Mouse (Mus musculus) kidney, adult 11 months (tissue): ENCODE data around the gene Sim2.

ENCODE experiments used
- DNase-seq: peaks from one replicate; pipeline ENCODE4 v3.0.0; 2022

Sim2 gene

DNA sequence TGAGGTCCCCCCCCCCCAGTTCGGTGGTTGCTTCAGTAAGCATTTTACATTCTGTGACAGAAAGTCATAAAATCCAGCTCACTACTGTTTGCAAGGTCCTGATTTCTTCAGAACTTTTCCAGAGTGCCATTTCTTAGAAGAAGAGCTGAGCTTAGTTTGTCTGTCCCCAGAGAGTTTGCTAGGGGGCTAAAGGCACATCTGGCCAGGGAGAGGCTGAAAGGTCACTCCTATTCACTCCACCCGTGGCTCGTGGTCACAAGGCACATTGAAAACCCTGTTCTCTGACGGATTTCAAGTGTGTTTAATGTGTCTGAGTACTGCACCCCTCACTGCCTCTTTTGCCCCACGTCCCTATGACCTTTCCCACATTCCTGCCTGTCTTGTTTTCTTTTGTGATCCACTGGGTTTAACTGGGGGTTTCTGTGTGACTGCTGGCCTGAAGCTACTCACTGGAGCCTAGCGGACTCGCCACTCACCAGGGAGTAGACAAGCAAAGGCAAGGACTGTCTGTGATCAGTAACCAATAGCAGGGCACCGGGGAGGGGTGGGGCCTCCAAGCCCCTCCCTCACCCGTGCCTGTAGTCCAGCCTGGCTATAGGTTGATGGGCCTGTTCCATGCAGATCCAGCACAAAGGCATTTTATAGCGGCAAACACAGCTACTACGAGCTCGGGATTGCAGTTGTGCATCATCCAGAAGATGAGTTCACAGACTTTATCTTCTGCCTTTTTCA, 13.2 kb downstream of the Sim2 start:
- DNase-seq, result peak; percentile 77

DNA sequence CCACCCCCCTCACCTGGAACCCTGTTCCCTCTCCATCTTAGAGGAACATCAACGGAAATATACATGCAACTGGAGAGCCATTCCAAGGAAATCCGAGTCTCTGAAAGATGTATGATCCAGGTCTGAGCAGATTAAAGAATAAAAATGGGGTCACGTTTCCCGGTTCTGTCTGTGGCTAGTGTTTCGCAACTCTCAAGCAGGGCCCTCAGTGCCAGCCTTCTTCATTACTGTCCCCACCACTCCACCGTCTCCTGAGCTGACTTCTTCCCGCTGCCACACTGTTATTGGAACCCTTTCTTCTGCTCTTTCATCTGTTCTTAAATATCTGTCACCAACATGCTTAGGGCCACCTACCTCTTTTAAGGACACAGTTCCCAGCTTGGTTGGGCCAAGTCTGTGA, 28.4 kb downstream of the Sim2 start:
- no peak for DNase-seq

DNA sequence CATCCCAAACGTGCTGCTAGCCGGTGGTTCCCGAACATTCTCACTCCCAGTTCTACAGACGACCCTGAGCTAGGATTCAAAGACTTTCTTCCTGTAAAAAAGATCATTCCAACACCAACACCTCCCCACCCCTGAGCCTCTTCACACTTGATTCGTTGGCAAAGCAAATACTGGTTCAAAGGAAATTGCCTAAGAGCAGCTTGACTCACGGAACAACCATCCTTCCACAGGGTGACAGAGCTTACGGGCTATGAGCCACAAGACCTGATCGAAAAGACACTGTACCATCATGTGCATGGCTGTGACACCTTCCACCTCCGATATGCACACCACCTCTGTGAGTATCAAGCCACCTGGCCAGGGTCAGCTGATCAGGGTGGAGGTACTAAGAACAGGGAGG, 30.0 kb downstream of the Sim2 start:
- DNase-seq, result no peak

DNA sequence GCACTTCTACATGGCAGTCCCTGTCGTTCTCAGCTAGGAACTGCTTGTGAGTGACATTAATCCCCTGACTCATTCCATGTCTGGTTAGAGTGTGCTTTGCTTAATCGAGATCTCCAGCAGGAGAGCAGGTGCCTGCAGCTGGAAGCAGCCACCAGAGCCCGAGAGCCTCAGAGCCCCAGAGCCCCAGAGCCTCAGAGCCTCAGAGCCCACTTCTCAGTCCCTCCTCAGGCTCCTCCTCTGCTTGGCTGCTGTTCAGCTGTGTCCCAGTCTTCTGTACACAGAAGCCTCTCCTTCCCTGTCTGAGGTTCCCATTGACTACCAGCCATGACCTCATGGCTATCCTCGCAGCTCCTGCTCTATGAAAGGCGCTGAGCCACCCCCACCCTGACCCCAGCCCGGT, 32.6 kb downstream of the Sim2 start:
- no peak for DNase-seq

GRCm38 (mm10) chr16:94118394-94118793, 33.7 kb downstream of the Sim2 start:
- no peak for DNase-seq

GRCm38 (mm10) chr16:94122347-94122746, 37.6 kb downstream of the Sim2 start:
- no peak for DNase-seq

- DNase-seq, result peak; percentile 37
Measured at GRCm38 (mm10) chr16:94123247-94123646, 38.5 kb downstream of the Sim2 start.

- DNase-seq, result no peak
Measured at GRCm38 (mm10) chr16:94125172-94125981, 40.6 kb downstream of the Sim2 start.

- DNase-seq, result no peak
Measured at GRCm38 (mm10) chr16:94126200-94126599, 41.5 kb downstream of the Sim2 start.

- DNase-seq, result no peak
Measured at GRCm38 (mm10) chr16:94128236-94128835, 43.6 kb downstream of the Sim2 start.

GRCm38 (mm10) chr16:94134218-94134617, 49.5 kb downstream of the Sim2 start:
- DNase-seq, result no peak

GRCm38 (mm10) chr16:94140746-94141145, 56.0 kb downstream of the Sim2 start:
- no peak for DNase-seq

- DNase-seq, result no peak
Measured at GRCm38 (mm10) chr16:94143325-94143724, 58.6 kb downstream of the Sim2 start.

DNA sequence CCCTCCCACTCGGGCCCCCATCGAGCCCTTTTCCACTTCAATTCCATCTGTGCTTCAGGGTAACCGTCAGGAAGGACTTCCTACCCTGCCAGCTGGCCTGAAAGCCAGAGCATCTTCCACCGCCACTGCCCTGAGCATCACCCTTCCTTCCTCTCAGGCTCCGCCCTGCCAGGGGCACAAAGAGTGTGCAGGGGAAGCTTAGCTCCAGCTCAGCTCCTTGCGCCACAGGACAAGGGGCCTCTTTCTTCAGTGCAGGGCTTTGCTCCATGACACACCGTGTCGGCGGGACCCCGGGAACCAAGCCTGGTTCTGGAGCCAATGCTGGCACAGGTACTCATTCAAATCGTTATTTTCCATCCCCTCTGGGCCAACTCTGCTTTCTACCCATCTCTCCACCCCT, 63.4 kb downstream of the Sim2 start:
- no peak for DNase-seq

- DNase-seq, result no peak
Measured at GRCm38 (mm10) chr16:94150125-94151103, 65.7 kb downstream of the Sim2 start.

- DNase-seq, result no peak
Measured at GRCm38 (mm10) chr16:94155041-94155653, 70.4 kb downstream of the Sim2 start.

DNA sequence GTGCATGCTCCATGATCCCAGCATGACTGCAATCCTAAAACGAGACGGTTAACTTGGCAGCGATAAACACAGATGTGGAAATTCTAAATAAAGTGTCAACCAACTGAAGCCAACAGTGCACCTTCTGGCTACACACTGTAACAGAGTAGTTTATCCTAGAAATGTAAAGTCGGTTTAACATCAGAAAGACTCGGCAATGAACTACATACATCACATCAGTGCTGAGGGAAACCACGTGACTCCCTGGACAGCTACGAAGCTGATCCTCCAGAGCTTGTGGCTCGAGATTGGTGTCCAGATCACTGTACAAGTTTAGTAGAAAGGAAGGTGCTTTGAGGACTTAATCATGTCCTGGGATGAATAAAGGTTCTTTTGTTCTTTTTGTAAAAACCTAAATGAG, 73.1 kb downstream of the Sim2 start:
- no peak for DNase-seq

- DNase-seq, result no peak
Measured at GRCm38 (mm10) chr16:94162000-94162399, 77.3 kb downstream of the Sim2 start.

GRCm38 (mm10) chr16:94163051-94163450, 78.3 kb downstream of the Sim2 start:
- DNase-seq, result peak; percentile 69

DNA sequence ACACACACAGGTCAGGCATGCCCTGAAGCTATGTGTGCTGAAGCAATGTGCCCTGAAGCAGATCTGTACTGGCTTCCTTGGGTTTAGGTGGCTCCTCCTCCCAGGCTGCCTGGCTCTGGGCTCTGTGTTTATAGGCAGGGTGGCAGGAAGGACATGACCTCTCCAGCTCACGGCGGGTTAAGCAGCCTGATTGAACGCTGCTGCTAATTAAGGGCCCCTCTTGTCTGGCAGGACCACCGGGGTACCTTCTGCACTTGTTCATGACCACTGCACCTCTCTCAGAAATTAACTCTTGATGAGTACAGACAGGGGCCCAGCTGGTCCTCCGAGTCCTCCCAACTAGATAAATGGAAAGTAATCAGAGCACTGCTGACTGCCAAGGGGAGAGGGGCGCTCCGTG, 79.5 kb downstream of the Sim2 start:
- peak; percentile 21 for DNase-seq

GRCm38 (mm10) chr16:94164978-94165377, 80.2 kb downstream of the Sim2 start:
- no peak for DNase-seq
